Mouse (Mus musculus): ENCODE results near the gene Cmtm7. TPM values are rescaled to one million over a fixed set of nuclear protein-coding genes. Genes with fewer than 3 reads are reported as not detected.

Cmtm7 gene
- polyA plus RNA-seq, 1 experiment: 781 TPM

DNA sequence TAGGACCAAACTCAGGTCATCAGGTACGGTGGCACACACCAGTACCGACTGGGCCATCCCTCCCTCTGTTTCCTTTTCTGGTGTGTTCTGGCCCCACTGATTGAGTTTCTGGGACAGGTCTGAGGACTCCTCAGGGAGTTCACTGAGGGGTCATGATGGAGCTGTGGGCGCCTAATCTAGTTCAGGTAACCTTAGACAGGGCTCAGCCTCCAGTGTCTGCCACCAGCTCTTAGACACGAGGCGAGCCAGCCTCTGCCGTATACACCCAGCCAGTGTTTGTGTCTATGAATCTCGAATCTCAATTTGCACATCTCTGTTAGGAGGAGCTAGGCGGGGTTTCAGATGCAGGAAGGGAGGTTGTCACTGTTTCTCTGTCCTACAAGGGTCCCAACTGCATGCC is 8.3 kb upstream of the Cmtm7 start:
- no peak for DNase-seq
- Histone ChIP-seq H3K36me3 (ENCODE audit: control insufficient read depth, insufficient read depth, low read length) (no peaks in the 10 kb centered on the region), H3K27me3 (ENCODE audit: control insufficient read depth, insufficient read depth, low read length) (no peaks in the 10 kb centered on the region), H3K27ac (ENCODE audit: control insufficient read depth, insufficient read depth, low read length) (no peak overlapping the region), H3K4me3 (ENCODE audit: control insufficient read depth, insufficient read depth, low read length) (no peak overlapping the region), H3K4me1 (replicated peaks; ENCODE audit: control insufficient read depth, insufficient read depth, low read length) (peaks cover 37% of the 10 kb centered on the region)
- TF ChIP-seq CTCF (IDR thresholded peaks at IDR 0.05; ENCODE audit: borderline replicate concordance, control insufficient read depth, extremely low read depth, insufficient read depth, low read length, poor library complexity): no peak
- TF ChIP-seq POLR2A (IDR thresholded peaks at IDR 0.05; ENCODE audit: control insufficient read depth, extremely low read depth, insufficient read depth, low read length, poor library complexity): no peak
- WGBS: 71% methylated on average over 8 of the region's 8 CpGs

GRCm38 (mm10) chr9:114789557-114789956 is 7.9 kb upstream of the Cmtm7 start:
- TF ChIP-seq POLR2A (IDR thresholded peaks at IDR 0.05; ENCODE audit: control insufficient read depth, extremely low read depth, insufficient read depth, low read length, poor library complexity) (no peak), CTCF (IDR thresholded peaks at IDR 0.05; ENCODE audit: borderline replicate concordance, control insufficient read depth, extremely low read depth, insufficient read depth, low read length, poor library complexity) (no peak)
- Histone ChIP-seq H3K4me1 (replicated peaks; ENCODE audit: control insufficient read depth, insufficient read depth, low read length) (peaks cover 34% of the 10 kb centered on the region), H3K36me3 (ENCODE audit: control insufficient read depth, insufficient read depth, low read length) (no peaks in the 10 kb centered on the region), H3K27me3 (ENCODE audit: control insufficient read depth, insufficient read depth, low read length) (no peaks in the 10 kb centered on the region), H3K4me3 (ENCODE audit: control insufficient read depth, insufficient read depth, low read length) (no peak overlapping the region), H3K27ac (ENCODE audit: control insufficient read depth, insufficient read depth, low read length) (no peak overlapping the region)
- 26% methylated on average over 7 of the region's 7 CpGs for WGBS
- no peak for DNase-seq

- H3K4me1 ChIP-seq (replicated peaks; ENCODE audit: control insufficient read depth, insufficient read depth, low read length): peaks cover 26% of the 10 kb centered on the region
- no peak for DNase-seq
- WGBS: 82% methylated on average over 8 of the region's 8 CpGs
- TF ChIP-seq CTCF (IDR thresholded peaks at IDR 0.05; ENCODE audit: borderline replicate concordance, control insufficient read depth, extremely low read depth, insufficient read depth, low read length, poor library complexity) (no peak), POLR2A (IDR thresholded peaks at IDR 0.05; ENCODE audit: control insufficient read depth, extremely low read depth, insufficient read depth, low read length, poor library complexity) (no peak)
- H3K4me3 ChIP-seq (ENCODE audit: control insufficient read depth, insufficient read depth, low read length): no peak overlapping the region
- no peaks in the 10 kb centered on the region for H3K36me3 ChIP-seq (ENCODE audit: control insufficient read depth, insufficient read depth, low read length)
- H3K27ac ChIP-seq (ENCODE audit: control insufficient read depth, insufficient read depth, low read length): no peak overlapping the region
- H3K27me3 ChIP-seq (ENCODE audit: control insufficient read depth, insufficient read depth, low read length): no peaks in the 10 kb centered on the region
These were observed 7.0 kb upstream of the Cmtm7 start for GRCm38 (mm10) chr9:114788697-114789096.

DNA sequence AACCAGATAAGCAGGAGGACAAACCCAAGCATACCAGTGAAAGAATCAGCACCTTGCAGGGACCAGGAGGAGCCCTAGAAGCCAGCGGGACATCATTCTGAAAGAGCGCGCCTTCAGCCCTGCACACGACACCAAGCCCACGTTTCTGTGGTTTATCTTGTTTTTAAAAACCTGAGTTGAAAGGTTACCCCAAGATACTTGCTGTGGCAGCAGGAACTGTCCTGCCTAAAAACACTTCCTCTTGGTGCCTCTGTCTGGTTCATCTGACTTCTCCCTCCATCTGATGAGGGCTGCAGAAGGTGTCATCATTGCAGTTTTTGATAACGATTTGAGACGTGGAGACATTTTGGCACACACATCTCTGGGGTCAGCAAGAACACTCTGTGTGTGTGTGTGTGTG is 6.1 kb upstream of the Cmtm7 start:
- no peaks in the 10 kb centered on the region for H3K27me3 ChIP-seq (ENCODE audit: control insufficient read depth, insufficient read depth, low read length)
- H3K27ac ChIP-seq (ENCODE audit: control insufficient read depth, insufficient read depth, low read length): no peak overlapping the region
- no peaks in the 10 kb centered on the region for H3K36me3 ChIP-seq (ENCODE audit: control insufficient read depth, insufficient read depth, low read length)
- TF ChIP-seq CTCF (IDR thresholded peaks at IDR 0.05; ENCODE audit: borderline replicate concordance, control insufficient read depth, extremely low read depth, insufficient read depth, low read length, poor library complexity) (no peak), POLR2A (IDR thresholded peaks at IDR 0.05; ENCODE audit: control insufficient read depth, extremely low read depth, insufficient read depth, low read length, poor library complexity) (no peak)
- H3K4me3 ChIP-seq (ENCODE audit: control insufficient read depth, insufficient read depth, low read length): no peak overlapping the region
- H3K4me1 ChIP-seq (replicated peaks; ENCODE audit: control insufficient read depth, insufficient read depth, low read length): peaks cover 26% of the 10 kb centered on the region
- no peak for DNase-seq
- WGBS: 10% methylated on average over 7 of the region's 7 CpGs

GRCm38 (mm10) chr9:114787134-114787533 is 5.5 kb upstream of the Cmtm7 start:
- DNase-seq: no peak
- peaks cover 27% of the 10 kb centered on the region for H3K4me1 ChIP-seq (replicated peaks; ENCODE audit: control insufficient read depth, insufficient read depth, low read length)
- no peak overlapping the region for H3K27ac ChIP-seq (ENCODE audit: control insufficient read depth, insufficient read depth, low read length)
- no peaks in the 10 kb centered on the region for H3K27me3 ChIP-seq (ENCODE audit: control insufficient read depth, insufficient read depth, low read length)
- WGBS: 90% methylated on average over 5 of the region's 5 CpGs
- no peak overlapping the region for H3K4me3 ChIP-seq (ENCODE audit: control insufficient read depth, insufficient read depth, low read length)
- TF ChIP-seq POLR2A (IDR thresholded peaks at IDR 0.05; ENCODE audit: control insufficient read depth, extremely low read depth, insufficient read depth, low read length, poor library complexity): no peak
- no peaks in the 10 kb centered on the region for H3K36me3 ChIP-seq (ENCODE audit: control insufficient read depth, insufficient read depth, low read length)

DNA sequence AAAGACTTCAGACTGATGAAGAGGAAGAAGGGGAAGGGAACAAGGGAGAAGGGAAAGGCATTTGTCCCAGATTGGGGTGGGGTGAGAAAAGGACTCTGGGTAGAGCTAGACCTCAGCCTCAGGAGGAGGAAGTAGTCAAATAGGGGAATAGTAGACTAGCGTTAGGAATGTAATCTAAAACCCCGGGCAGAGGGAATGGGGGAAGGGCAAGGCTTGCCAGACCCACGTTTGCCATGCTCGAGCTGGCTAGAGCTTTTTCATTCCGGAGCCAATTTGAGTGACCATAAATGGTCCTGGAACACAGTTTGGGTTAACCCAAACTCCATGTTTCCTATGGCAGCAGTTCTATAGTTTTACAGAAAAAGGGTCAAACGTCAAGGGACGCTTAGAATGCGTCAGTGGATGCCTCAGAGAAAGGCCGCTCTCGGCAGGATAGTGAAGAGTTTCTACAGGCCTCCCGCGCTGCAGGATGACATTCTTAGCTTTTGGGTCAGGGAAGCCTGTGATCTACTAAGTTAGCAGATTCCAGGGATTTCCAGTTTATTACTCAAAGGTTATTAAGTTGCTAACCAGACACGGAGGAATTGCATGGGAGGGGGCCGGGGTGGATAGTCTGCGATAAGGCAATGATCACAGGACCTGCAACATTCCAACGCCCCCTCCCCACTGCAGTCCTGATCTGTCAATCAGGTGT is 3.9 kb upstream of the Cmtm7 start:
- WGBS: 72% methylated on average over 16 of the region's 16 CpGs
- peaks cover 24% of the 10 kb centered on the region for H3K4me1 ChIP-seq (replicated peaks; ENCODE audit: control insufficient read depth, insufficient read depth, low read length)
- no peak overlapping the region for H3K27ac ChIP-seq (ENCODE audit: control insufficient read depth, insufficient read depth, low read length)
- no peaks in the 10 kb centered on the region for H3K36me3 ChIP-seq (ENCODE audit: control insufficient read depth, insufficient read depth, low read length)
- no peak overlapping the region for H3K4me3 ChIP-seq (ENCODE audit: control insufficient read depth, insufficient read depth, low read length)
- DNase-seq: no peak
- TF ChIP-seq POLR2A (IDR thresholded peaks at IDR 0.05; ENCODE audit: control insufficient read depth, extremely low read depth, insufficient read depth, low read length, poor library complexity) (no peak), CTCF (IDR thresholded peaks at IDR 0.05; ENCODE audit: borderline replicate concordance, control insufficient read depth, extremely low read depth, insufficient read depth, low read length, poor library complexity) (no peak)
- H3K27me3 ChIP-seq (ENCODE audit: control insufficient read depth, insufficient read depth, low read length): no peaks in the 10 kb centered on the region
